Mouse (Mus musculus): ENCODE measurements at regions not wholly inside any gene's neighbourhood (a gene's known extent, or its start where the extent isn't known, plus 50 kb on each side); places are given as distances from the start of the nearest gene placed in this dataset.
"Not testable (repeated sequence)": the region's sequence is repeated elsewhere in the genome, so short reads cannot be mapped to it uniquely, and the experiment has no call there.

DNA sequence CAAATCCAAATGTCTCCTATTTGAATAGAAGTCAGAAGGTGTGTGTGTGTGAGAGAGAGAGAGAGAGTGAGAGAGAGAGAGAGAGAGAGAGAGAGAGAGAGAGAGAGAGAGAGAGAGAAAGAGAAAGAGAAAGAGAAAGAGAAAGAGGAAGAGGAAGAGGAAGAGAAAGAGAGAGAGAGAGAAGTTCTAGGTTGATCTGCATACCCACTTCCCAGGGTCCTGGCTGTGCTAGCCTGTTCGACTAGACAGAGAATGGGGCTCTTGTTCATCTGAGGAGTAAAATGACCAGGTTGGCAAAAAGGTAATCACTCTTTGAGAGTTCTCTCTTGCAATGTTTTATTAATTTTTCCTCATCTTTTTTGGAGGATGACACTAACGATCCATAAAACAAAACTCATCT, 257.5 kb upstream of the Pik3r1 start:
- DNase-seq (ENCODE audit: low spot score) = not testable (repeated sequence)

DNA sequence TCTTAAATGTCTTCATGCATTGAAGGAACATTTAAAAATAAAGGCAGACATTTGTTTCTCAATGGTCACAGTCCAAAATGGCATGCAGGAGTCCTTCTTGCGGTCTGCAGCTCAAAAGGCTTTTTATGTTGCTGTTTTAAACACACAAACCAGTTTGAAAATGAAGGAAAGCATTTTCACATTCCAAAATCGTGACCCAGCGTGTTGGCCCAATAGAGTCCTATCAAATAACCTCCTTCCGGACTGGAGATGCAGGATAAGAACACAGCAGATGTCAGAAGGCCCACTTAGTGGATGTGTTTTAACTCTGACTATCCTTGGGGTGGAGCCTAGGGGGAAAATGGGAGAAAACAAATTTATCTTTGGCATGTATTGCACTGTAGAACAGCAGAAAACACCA, 263.4 kb upstream of the Pik3r1 start:
- DNase-seq (ENCODE audit: low spot score) = no peak

DNA sequence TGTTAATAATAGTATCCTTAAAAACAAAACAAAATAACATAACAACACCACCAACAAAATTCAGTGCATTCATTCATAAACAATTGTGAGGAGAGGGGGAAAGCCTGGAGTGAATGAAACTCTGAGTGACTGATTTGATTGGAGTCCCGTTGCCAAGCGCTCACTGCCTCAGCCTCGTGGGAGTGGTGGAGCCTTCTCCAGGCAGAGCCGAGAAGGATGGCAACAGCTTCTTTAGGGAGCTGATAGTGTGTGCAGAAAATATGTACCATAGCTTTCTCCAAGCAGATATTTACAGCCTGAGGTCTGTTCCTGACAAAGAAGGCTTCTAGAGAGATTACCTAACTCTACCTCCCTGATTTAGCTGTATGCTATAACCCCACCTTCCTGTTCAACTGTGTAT, 266.5 kb upstream of the Pik3r1 start:
- DNase-seq (ENCODE audit: low spot score) = no peak

DNA sequence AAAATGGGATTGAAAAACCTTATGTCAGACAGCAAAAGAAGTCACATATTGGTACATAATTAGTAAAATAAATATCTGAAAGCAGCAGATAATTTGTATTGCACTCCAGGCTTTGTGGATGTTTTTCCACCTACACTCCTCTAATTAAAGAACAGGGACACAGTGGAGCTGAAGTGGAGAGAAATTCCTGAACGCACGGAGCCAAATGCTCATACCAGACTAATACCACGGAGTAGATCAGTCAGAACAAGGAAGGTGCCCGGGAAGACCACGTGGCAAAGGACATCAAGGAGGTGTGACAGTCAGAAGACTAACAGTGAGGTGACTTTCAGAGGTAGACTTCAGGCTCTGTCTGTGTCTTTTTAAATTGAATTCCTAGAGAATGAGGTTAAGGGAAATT, 268.0 kb upstream of the Pik3r1 start:
- DNase-seq (ENCODE audit: low spot score) = no peak

DNA sequence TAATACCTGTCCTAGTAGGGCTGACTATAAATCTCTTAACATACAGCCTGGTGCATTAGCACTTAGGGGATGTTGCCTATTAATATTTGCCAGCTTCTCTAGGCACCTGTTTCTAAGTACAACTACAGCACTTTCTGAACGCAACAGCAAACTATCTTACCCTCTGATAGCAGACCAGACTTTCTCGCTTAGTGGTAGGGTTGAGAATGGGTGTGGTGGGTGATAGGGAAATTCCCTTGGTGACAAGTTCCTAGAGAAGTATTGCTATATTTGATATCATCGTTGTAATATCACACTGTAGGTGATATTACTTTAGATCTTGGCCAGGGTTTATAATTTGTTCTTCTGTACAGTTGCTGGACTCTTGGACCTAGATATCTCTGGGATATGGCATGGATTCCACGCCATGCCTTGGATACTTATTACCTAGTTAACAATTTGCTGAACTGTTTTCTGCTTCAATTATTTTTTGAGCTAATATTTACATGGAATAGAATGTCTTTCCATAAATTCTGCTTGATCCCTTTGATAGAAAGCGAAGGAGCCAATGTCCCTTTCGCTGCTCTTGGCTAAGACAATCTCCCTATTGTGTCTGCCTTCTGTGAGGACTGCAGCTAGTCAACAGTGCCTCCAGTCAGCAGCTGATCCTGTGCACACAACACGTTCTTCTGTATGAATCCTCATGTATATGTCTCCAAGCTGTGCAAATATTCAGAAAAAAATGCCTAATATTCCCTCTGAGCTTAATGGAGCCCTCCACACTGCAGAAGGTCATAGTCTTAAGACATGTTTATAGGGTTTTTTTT, 269.0 kb upstream of the Pik3r1 start:
- DNase-seq (ENCODE audit: low spot score) = no peak

DNA sequence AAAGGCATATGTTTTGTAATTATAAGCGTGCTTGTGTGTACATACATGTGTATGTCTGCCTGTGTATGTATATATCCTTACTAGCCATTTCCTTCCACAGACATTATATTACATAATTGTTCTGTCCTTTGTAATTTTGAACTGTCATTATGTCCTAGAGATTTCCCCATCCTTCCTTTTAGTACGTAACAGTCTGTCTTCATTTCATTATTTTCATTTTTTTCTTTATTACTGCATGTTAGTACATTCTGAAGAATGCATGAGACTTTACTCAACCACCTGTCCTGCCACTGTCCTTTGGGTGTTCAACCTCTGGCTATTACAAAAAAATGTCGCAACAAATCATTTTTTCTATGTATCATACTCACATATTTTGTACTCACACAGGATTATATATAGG, 292.2 kb upstream of the Pik3r1 start:
- DNase-seq (ENCODE audit: low spot score) = no peak

DNA sequence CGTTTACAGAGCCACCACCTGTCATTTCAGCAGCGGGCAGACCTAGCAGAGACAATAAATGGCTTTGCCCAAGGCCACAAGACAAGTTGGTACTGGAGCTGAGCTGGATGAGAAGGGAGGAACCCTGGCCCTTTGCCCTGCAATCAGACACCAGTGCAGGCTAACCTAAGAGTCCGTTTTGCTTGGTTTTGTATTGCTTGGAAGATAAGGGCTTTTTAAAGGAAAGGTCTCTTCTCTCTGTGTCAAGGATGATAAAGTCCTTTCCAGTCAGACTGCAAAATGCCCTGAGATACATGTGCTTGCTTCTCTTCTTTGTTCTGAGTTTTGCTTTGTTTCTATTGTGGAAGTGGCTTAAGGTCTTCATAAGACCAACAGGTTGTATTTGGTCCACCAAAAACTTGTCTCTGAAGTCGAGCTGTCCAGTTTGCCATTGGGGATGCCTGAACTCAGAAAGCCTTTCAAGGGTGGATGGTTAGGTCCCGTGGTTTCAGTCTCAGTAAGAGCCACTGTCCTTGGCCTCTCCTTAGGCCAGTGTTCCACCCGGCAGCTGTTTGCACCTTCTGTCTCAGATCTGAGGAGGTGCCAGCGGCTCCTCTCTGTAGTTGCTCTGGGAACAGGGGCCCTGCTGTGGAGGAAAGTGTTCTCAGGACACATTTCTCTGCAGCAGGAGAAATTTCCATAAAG, 296.7 kb upstream of the Pik3r1 start:
- DNase-seq (ENCODE audit: low spot score) = no peak

DNA sequence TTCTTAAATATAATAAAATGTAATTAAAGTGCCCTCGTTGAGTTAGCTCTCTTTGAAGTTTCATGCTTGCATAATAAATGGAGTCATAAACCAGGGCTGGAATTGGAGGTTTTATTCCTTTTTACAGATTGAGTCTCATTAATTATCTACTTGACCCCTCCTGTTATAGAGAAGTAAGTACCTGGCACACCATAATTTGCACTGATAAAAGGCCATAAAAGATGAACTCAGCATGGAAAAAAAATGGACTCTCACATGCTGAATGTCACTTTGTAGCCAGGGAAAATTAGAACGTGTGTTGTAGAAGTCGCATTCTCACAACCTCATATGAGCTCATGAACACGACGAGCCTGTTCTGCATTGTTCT, 297.2 kb upstream of the Pik3r1 start:
- no peak for DNase-seq (ENCODE audit: low spot score)

DNA sequence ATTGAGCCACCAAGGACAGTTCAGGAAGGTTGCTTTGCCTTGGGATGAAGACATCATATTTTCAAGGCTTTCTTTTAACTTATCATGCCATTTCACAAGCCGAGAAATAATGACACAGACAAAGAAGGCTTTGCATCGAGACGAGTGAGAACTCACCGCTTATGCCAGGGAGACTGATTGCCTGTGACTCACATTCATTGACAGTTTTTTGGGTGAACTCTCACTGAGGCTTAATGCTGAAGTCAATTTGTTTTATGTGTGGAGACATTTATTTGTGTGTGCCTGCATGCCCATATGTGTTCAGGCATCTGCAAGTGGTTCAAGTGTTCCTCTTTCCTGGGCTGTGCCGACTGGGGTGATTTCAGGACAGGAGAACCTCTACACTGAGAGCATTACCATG, 297.8 kb upstream of the Pik3r1 start:
- DNase-seq (ENCODE audit: low spot score) = no peak

DNA sequence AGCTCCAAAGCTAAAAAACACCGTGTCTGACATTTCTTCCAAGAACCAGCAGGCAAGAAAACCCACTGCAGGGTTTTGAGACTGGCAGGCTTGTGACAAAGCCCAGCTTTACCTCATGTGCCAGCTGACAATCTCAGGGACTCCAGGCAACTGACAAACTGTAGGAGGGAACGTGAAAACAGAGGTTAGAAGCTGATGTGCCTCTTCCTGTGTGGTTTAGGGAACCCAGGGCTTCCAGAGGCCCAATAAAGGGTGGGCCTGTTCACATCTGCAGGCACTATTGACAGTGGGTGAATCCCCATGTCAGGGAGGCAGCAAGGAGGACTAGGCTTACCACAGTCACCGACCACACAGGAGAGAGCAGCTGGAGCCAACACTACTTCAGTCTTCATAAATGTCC, 302.7 kb upstream of the Pik3r1 start:
- no peak for DNase-seq (ENCODE audit: low spot score)

DNA sequence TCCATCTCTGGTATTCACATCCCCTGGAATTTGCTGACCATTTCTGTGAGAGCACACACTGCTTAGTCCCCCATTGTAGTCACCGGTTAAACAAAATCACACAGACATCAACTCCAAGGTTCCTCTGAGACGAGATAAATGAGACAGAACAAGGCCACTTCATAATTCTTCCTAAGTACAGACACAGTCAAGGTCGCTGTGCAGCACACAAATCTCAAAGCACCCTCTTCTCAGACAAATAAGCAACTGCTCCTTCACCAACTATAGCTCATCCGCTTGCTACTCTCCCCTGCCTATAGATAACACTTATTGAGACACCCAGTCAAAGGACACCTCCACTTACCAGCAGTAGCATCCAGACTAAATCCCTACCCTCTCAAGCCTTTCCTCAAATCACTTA, 304.3 kb upstream of the Pik3r1 start:
- no peak for DNase-seq (ENCODE audit: low spot score)

DNA sequence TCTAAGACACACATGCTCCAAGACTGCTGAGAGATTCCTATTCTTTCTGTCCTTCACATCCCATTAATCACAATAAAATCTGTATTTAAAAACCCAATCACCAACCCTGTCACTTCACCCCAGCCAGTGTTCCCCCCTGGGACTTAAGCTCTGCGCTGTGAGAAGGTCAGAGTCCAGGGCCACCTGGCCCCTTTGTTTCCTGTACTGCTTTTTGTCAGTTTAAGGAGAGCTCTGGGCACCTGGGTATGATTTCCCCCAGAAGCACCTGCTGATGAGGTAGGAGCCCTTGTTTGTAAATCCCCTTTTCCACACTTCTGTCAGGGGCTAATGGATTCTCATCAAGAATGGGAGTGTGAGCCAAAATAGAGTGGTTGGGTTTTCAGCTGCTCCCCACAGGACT, 319.7 kb upstream of the Pik3r1 start:
- DNase-seq (ENCODE audit: low spot score) = no peak

DNA sequence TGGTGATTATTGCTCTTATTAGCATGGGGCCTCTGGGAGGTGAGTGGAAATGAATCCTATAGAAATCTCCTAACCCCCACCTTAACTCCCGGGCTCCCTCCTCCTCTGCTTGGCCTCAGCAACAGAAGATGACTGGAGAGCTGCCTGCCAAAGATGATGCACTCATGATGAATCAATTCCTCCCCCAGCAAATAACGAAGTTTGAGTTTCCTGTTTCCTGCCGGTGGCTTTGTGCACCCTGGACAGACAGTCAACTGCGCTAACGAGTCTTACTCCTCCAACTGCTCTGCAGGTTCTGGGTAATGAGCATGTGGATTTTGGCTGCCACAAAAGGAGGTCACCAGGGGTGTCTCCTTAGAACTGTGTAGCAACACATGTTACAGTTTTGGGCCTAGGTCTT, 321.5 kb upstream of the Pik3r1 start:
- no peak for DNase-seq (ENCODE audit: low spot score)

DNA sequence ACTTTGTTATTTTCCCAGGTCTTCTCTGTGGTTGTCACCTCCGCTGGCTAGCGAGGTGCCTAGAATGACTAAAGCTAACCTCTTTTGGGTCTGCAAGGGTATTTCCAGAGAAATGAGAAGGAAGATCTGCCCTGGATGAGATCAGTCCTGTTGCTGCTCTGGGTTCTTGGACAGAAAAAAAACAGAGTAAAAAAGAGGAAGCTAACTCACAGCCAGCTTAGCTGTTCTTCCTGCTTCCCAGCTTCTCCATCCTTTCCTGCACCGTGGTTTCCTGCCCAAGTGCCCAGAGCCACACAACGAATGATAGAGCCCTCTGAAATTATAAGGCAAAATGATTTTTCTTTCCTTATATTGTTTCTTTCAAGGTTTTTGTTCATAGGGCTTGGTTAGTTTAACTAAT, 326.2 kb upstream of the Pik3r1 start:
- DNase-seq (ENCODE audit: low spot score) = no peak

DNA sequence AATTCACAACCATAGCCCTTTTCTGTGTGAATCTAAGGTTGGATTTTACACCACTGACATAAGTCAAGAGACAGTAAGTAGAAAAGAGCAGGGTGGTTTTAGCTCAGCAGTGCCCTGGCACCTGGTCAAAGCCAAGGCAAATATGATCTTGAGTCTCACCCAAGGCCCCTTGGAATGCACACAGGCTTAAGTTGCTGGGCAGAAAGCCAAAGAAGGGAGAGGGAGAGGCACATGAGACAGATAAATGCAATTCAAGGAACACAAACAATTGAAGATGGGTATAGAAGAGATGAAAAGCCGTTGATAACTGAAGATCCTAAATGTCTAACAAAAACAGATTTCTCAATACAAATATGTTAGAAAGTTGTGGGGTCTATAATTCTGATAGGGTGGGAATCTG, 335.1 kb upstream of the Pik3r1 start:
- no peak for DNase-seq (ENCODE audit: low spot score)

DNA sequence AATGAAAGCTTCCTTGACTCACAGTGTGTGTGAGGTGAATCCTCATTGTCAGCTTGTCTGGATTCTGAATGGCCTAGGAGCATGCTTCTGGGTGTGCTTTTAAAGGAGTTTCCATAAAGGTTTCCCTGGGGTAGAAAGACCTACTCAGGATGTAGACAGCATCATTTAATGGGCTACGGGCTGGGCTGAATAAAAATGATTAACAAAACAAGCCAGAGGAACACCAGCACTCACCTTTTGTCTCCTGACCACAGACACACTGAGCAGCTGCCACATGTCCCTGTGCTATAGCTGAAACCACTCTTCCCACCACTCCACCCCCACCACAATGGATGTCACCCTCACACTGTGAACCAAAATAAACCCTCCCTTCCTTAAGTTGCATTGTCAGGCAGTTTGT, 338.2 kb upstream of the Pik3r1 start:
- no peak for DNase-seq (ENCODE audit: low spot score)

DNA sequence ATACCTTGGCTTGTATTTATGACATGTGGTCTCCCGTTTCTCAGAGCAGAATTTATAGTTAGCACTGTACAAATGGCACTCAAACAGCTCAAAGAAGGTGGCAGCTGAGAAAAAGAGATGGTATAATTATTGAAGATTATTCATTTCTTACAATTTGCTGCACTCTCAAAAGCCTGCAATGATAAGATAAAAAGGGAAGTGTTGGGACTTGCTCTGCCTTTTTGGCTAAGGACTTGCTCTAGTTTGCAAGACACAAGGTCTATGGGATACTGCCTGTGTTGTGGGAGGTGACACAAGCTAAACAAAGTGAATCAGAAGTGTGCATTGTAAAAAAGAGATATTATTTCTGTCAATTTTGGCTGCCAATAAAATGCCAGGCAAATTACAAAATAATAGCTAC, 340.2 kb upstream of the Pik3r1 start:
- DNase-seq (ENCODE audit: low spot score) = no peak

DNA sequence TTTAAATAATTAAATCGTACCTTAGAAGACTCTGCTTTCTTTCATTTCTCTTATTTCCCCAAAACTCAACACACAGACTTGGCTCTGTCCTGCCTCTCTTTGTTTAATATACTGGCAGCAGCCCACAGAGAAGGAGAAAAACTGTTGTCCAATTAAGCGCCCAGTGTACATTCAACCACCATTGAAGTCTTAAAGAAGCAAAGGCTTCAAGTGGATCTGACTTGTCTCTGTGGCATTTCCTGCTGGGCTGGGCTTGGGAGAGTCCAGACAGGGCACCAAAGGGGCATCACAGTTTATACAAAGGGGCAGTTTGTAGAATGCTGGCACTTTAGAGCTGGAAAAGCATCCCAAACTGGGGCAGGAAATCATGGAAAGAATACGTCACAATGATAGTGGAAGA, 340.9 kb upstream of the Pik3r1 start:
- DNase-seq (ENCODE audit: low spot score) = no peak

DNA sequence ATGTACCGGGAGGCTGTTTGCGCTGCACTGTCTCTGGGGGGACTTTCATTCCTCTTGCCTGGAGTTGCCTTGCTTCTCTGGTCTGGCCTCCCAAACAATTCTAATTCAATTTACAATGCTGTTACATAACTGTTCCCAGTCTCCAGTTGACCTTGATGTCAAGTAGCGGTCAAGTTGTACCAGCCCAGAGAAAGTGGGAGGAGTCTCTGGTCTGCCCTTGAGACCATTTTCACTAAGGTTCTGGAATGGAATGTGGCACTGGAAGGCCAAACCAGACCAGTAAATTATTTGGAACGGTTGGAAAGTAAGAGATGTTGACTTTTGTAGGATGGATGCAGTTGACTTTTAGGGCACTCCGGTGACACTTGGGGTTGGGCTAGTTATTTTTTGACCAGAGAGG, 345.9 kb upstream of the Pik3r1 start:
- DNase-seq (ENCODE audit: low spot score) = no peak

DNA sequence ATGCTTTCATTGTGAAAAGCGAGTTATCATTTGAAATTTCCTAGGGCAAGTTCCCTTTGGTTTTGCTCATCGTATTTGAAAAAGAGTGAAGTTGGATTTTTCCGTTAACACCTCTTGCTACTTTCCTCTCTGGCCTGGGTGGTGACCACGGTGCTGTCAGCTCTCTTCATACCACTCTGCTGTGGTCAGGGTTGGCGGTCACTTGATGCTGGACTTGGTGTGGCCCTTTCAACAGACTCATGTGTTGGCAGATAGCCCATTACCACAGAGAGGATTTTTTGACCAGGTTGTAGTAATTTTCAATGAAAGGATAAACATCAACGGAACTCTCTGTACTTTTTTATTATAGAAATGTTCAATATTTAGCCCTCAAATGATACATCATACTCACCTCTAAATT, 354.3 kb upstream of the Pik3r1 start:
- DNase-seq (ENCODE audit: low spot score) = no peak

DNA sequence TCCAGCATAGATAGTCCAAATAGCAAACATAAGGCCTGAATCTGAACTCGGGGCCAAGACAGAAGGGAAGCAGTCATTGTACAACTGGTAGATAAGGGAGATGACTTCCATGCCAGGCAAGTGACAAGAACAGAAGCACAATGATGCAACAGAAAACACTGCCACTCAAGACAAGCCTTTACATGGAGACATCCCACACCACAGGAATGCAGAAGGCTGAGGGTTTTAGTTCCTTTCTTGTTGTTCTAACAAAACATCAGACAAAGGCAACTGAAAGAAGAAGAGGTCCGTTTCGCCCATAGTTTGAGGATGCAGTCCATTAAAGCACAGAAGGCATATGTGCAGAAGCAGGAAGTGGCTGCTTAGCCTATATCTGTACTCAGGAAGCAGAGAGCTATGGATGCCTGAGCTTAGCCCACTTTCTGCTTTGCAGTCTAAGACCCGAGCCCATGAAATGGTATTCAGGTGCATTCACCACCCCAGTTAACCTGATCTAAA, 360.0 kb upstream of the Pik3r1 start:
- DNase-seq (ENCODE audit: low spot score) = no peak

DNA sequence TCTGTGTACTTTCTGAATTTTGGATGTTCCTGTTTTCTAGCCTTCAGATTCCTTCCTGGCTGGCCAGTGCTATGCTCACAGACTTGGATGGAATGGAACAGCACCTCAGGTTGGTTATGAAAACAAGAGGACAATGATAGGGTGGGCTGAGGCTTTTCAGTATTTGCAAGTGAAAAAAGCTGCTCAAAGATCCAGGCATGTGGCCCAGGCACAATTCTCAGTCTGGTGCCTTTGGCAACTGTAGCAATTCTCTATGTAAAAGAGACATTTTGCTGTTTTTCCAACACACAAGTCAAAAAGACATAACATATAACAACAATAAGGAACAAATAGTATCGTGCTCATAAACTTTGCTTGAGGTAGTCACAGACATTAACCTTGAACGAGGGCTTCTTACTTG, 363.4 kb upstream of the Pik3r1 start:
- no peak for DNase-seq (ENCODE audit: low spot score)

DNA sequence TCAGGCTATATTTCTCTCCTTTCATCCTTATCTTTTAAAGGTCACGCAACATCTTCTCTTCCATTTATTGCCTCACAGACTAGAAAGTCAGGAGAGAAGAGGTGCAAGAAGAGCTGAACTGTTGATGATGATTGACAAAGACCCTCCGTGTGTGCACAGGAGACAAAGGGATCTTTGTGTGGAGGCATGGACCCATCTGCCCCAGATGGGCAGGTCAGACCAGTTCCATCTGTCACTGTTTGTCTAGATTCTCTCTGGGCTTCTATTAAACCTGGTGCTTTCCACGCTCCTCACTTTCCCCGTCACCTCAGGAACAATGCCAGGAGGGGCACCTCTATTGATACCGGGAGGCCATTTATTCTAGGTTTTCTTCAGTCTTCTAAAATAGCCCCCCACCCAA, 364.1 kb upstream of the Pik3r1 start:
- no peak for DNase-seq (ENCODE audit: low spot score)

DNA sequence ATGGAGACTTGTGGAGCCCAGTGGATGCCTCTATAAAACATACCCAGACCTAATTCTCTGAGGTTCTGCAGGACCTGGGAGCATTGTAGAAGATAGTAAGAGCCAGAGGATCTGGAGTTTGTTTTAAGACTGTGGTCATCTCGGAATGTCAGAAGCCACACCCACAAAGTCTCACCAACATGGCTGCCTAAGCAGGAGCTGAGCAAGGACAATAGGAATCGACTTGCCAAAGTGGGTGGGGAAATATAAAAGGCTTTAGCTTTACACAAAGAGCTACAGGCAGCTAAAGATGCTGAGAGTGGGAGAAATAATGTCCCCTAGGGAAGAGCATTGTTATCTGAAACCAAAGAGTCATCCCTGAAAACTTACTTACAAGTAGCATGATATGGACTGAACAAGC, 364.7 kb upstream of the Pik3r1 start:
- no peak for DNase-seq (ENCODE audit: low spot score)

Measured in urinary bladder, postnatal 25 days (tissue).